In genomic region chr10:22956956-22957355, GRCm38 (mm10) we compare ENCODE assay signal across 16 mouse cellular contexts.
"Had no signal": no experiment of that assay in that cellular context is flagged by ENCODE, and none has a peak within 500 bp of the region (broad histone marks: within the 10 kb centered on the region; RNA-seq: fewer than 3 reads in every experiment).

No protein-coding gene starts in this region.

- H3K9me3 ChIP-seq: lung, embryonic 15.5 days; midbrain, embryonic 13.5 days; midbrain, embryonic 15.5 days; neural tube, embryonic 12.5 days; stomach, embryonic 15.5 days had no signal

- H3K27me3 ChIP-seq: lung, embryonic 15.5 days; megakaryocyte, embryonic 14.5 days; midbrain, embryonic 13.5 days; midbrain, embryonic 15.5 days; neural tube, embryonic 12.5 days; stomach, embryonic 15.5 days had no signal

- H3K4me2 ChIP-seq: lung, embryonic 15.5 days; midbrain, embryonic 11.5 days; midbrain, embryonic 13.5 days; midbrain, embryonic 15.5 days; neural tube, embryonic 12.5 days; stomach, embryonic 15.5 days had no signal

- H3K4me3 ChIP-seq: lung, embryonic 15.5 days; megakaryocyte, embryonic 14.5 days; midbrain, embryonic 13.5 days; midbrain, embryonic 15.5 days; neural tube, embryonic 12.5 days; stomach, embryonic 15.5 days had no signal

- H3K9ac ChIP-seq: liver, postnatal 0 days; lung, embryonic 15.5 days; midbrain, embryonic 13.5 days; midbrain, embryonic 15.5 days; neural tube, embryonic 12.5 days; stomach, embryonic 15.5 days had no signal

- H3K27ac ChIP-seq: lung, embryonic 15.5 days; macrophage; midbrain, embryonic 13.5 days; midbrain, embryonic 15.5 days; neural tube, embryonic 12.5 days; stomach, embryonic 15.5 days; stomach, postnatal 0 days had no signal

- DNase-seq: liver, postnatal 0 days; lung, adult 2 months; lung, postnatal 10 days; right cerebral cortex, postnatal 14 days; thymus, adult 2 months; thymus, postnatal 25 days; thymus, postnatal 4 days had no signal

- H3K4me1 ChIP-seq: megakaryocyte, embryonic 14.5 days; midbrain, embryonic 13.5 days; midbrain, embryonic 15.5 days; neural tube, embryonic 12.5 days; stomach, embryonic 15.5 days had no signal

- ATAC-seq: liver, postnatal 0 days; midbrain, embryonic 13.5 days; midbrain, embryonic 15.5 days had no signal

- H3K36me3 ChIP-seq: lung, embryonic 15.5 days; midbrain, embryonic 13.5 days; midbrain, embryonic 15.5 days; neural tube, embryonic 12.5 days; stomach, embryonic 15.5 days had no signal
